Mouse (Mus musculus): ENCODE data around the gene Kif6. TPM values are rescaled to one million over a fixed set of nuclear protein-coding genes. Genes with fewer than 3 reads are reported as not detected.

Kif6 gene
- polyA plus RNA-seq, 1 experiment from 2014 or later, result 2.2 TPM

GRCm38 (mm10) chr17:49767717-49768370 lies 152.9 kb downstream of the Kif6 start:
- no peak for ATAC-seq (ENCODE audit: low FRiP score, low TSS enrichment)
- 31% methylated on average over 10 of the region's 10 CpGs for WGBS
- no peak overlapping the region for H3K4me3 ChIP-seq (ENCODE audit: low read length)
- no peak overlapping the region for H3K4me2 ChIP-seq (replicated peaks; ENCODE audit: low read depth, low read length)
- no peak overlapping the region for H3K27ac ChIP-seq (ENCODE audit: low read length)
- H3K4me1 ChIP-seq (ENCODE audit: insufficient read depth, low read length), result no peaks in the 10 kb centered on the region
- no peak overlapping the region for H3K9ac ChIP-seq (replicated peaks; ENCODE audit: low read length)
- 0 out of 2 replicates have a peak, but pooled peaks cover 2% of the 10 kb centered on the region for H3K27me3 ChIP-seq (ENCODE audit: insufficient read depth, low read length)
- H3K36me3 ChIP-seq (ENCODE audit: insufficient read depth, low read length), result no peaks in the 10 kb centered on the region
- H3K9me3 ChIP-seq (ENCODE audit: low read length), result peaks cover 4% of the 10 kb centered on the region; the same call in 1 of the 2 replicates

GRCm38 (mm10) chr17:49771703-49772315 lies 156.9 kb downstream of the Kif6 start:
- peaks cover 3% of the 10 kb centered on the region for H3K4me1 ChIP-seq (ENCODE audit: insufficient read depth, low read length)
- no peak overlapping the region for H3K4me3 ChIP-seq (ENCODE audit: low read length)
- 0 out of 2 replicates have a peak, but pooled peaks cover 2% of the 10 kb centered on the region for H3K27me3 ChIP-seq (ENCODE audit: insufficient read depth, low read length)
- no peak overlapping the region for H3K27ac ChIP-seq (ENCODE audit: low read length)
- H3K36me3 ChIP-seq (ENCODE audit: insufficient read depth, low read length), result no peaks in the 10 kb centered on the region
- no peak for ATAC-seq (ENCODE audit: low FRiP score, low TSS enrichment)
- 42% methylated on average over 10 of the region's 10 CpGs for WGBS
- H3K9ac ChIP-seq (replicated peaks; ENCODE audit: low read length), result no peak overlapping the region
- H3K4me2 ChIP-seq (replicated peaks; ENCODE audit: low read depth, low read length), result no peak overlapping the region
- H3K9me3 ChIP-seq (ENCODE audit: low read length), result no peaks in the 10 kb centered on the region

- Histone ChIP-seq H3K27ac (ENCODE audit: low read length) (peak overlapping the region; percentile 55; the same call in 1 of the 2 replicates), H3K9me3 (ENCODE audit: low read length) (0 out of 2 replicates have a peak, but pooled peaks cover 3% of the 10 kb centered on the region), H3K4me2 (replicated peaks; ENCODE audit: low read depth, low read length) (no peak overlapping the region), H3K4me1 (ENCODE audit: insufficient read depth, low read length) (peaks cover 12% of the 10 kb centered on the region), H3K36me3 (ENCODE audit: insufficient read depth, low read length) (no peaks in the 10 kb centered on the region), H3K9ac (replicated peaks; ENCODE audit: low read length) (no peak overlapping the region), H3K27me3 (ENCODE audit: insufficient read depth, low read length) (no peaks in the 10 kb centered on the region), H3K4me3 (ENCODE audit: low read length) (no peak overlapping the region)
- peak; percentile 72 for ATAC-seq (ENCODE audit: low FRiP score, low TSS enrichment)
- 23% methylated on average over 13 of the region's 13 CpGs for WGBS
These were observed 162.3 kb downstream of the Kif6 start for GRCm38 (mm10) chr17:49777115-49777839.

- Histone ChIP-seq H3K27me3 (ENCODE audit: insufficient read depth, low read length) (no peaks in the 10 kb centered on the region), H3K9me3 (ENCODE audit: low read length) (0 out of 2 replicates have a peak, but pooled peaks cover 3% of the 10 kb centered on the region), H3K4me1 (ENCODE audit: insufficient read depth, low read length) (peaks cover 12% of the 10 kb centered on the region), H3K27ac (ENCODE audit: low read length) (no peak overlapping the region), H3K9ac (replicated peaks; ENCODE audit: low read length) (no peak overlapping the region), H3K4me2 (replicated peaks; ENCODE audit: low read depth, low read length) (no peak overlapping the region), H3K4me3 (ENCODE audit: low read length) (no peak overlapping the region), H3K36me3 (ENCODE audit: insufficient read depth, low read length) (no peaks in the 10 kb centered on the region)
- 86% methylated on average over 4 of the region's 4 CpGs for WGBS
- ATAC-seq (ENCODE audit: low FRiP score, low TSS enrichment), result no peak
These were observed 164.1 kb downstream of the Kif6 start for GRCm38 (mm10) chr17:49779066-49779465.

GRCm38 (mm10) chr17:49779576-49779975 lies 164.6 kb downstream of the Kif6 start:
- H3K36me3 ChIP-seq (ENCODE audit: insufficient read depth, low read length), result no peaks in the 10 kb centered on the region
- no peak overlapping the region for H3K4me3 ChIP-seq (ENCODE audit: low read length)
- H3K4me2 ChIP-seq (replicated peaks; ENCODE audit: low read depth, low read length), result no peak overlapping the region
- H3K27ac ChIP-seq (ENCODE audit: low read length), result no peak overlapping the region
- ATAC-seq (ENCODE audit: low FRiP score, low TSS enrichment), result peak; percentile 43; the same call in 1 of the 2 replicates
- 74% methylated on average over 3 of the region's 3 CpGs for WGBS
- H3K4me1 ChIP-seq (ENCODE audit: insufficient read depth, low read length), result peaks cover 12% of the 10 kb centered on the region
- H3K9ac ChIP-seq (replicated peaks; ENCODE audit: low read length), result no peak overlapping the region
- 0 out of 2 replicates have a peak, but pooled peaks cover 3% of the 10 kb centered on the region for H3K9me3 ChIP-seq (ENCODE audit: low read length)
- H3K27me3 ChIP-seq (ENCODE audit: insufficient read depth, low read length), result no peaks in the 10 kb centered on the region

- no peak for ATAC-seq (ENCODE audit: low FRiP score, low TSS enrichment)
- H3K4me1 ChIP-seq (ENCODE audit: insufficient read depth, low read length), result no peaks in the 10 kb centered on the region
- no peak overlapping the region for H3K4me3 ChIP-seq (ENCODE audit: low read length)
- WGBS, result 83% methylated on average over 5 of the region's 5 CpGs
- no peaks in the 10 kb centered on the region for H3K36me3 ChIP-seq (ENCODE audit: insufficient read depth, low read length)
- H3K9me3 ChIP-seq (ENCODE audit: low read length), result 0 out of 2 replicates have a peak, but pooled peaks cover 3% of the 10 kb centered on the region
- no peak overlapping the region for H3K27ac ChIP-seq (ENCODE audit: low read length)
- H3K27me3 ChIP-seq (ENCODE audit: insufficient read depth, low read length), result no peaks in the 10 kb centered on the region
- H3K4me2 ChIP-seq (replicated peaks; ENCODE audit: low read depth, low read length), result no peak overlapping the region
- H3K9ac ChIP-seq (replicated peaks; ENCODE audit: low read length), result no peak overlapping the region
These were observed 170.9 kb downstream of the Kif6 start for GRCm38 (mm10) chr17:49785851-49786250.

- Histone ChIP-seq H3K4me1 (ENCODE audit: insufficient read depth, low read length) (no peaks in the 10 kb centered on the region), H3K36me3 (ENCODE audit: insufficient read depth, low read length) (no peaks in the 10 kb centered on the region), H3K9ac (replicated peaks; ENCODE audit: low read length) (no peak overlapping the region), H3K27me3 (ENCODE audit: insufficient read depth, low read length) (no peaks in the 10 kb centered on the region), H3K4me3 (ENCODE audit: low read length) (no peak overlapping the region), H3K9me3 (ENCODE audit: low read length) (no peaks in the 10 kb centered on the region), H3K27ac (ENCODE audit: low read length) (no peak overlapping the region), H3K4me2 (replicated peaks; ENCODE audit: low read depth, low read length) (no peak overlapping the region)
- no peak for ATAC-seq (ENCODE audit: low FRiP score, low TSS enrichment)
- 72% methylated on average over 9 of the region's 9 CpGs for WGBS
These were observed 172.4 kb downstream of the Kif6 start for GRCm38 (mm10) chr17:49787351-49787750.

- Histone ChIP-seq H3K9me3 (ENCODE audit: low read length) (no peaks in the 10 kb centered on the region), H3K4me2 (replicated peaks; ENCODE audit: low read depth, low read length) (no peak overlapping the region), H3K9ac (replicated peaks; ENCODE audit: low read length) (no peak overlapping the region), H3K27me3 (ENCODE audit: insufficient read depth, low read length) (no peaks in the 10 kb centered on the region), H3K36me3 (ENCODE audit: insufficient read depth, low read length) (no peaks in the 10 kb centered on the region), H3K4me1 (ENCODE audit: insufficient read depth, low read length) (no peaks in the 10 kb centered on the region), H3K4me3 (ENCODE audit: low read length) (no peak overlapping the region), H3K27ac (ENCODE audit: low read length) (no peak overlapping the region)
- WGBS, result 61% methylated on average over 7 of the region's 7 CpGs
- no peak for ATAC-seq (ENCODE audit: low FRiP score, low TSS enrichment)
These were observed 173.4 kb downstream of the Kif6 start for GRCm38 (mm10) chr17:49788187-49788974.

GRCm38 (mm10) chr17:49791546-49791945 lies 176.6 kb downstream of the Kif6 start:
- Histone ChIP-seq H3K9ac (replicated peaks; ENCODE audit: low read length) (no peak overlapping the region), H3K4me2 (replicated peaks; ENCODE audit: low read depth, low read length) (no peak overlapping the region), H3K27me3 (ENCODE audit: insufficient read depth, low read length) (no peaks in the 10 kb centered on the region), H3K4me3 (ENCODE audit: low read length) (no peak overlapping the region), H3K9me3 (ENCODE audit: low read length) (no peaks in the 10 kb centered on the region), H3K27ac (ENCODE audit: low read length) (no peak overlapping the region), H3K36me3 (ENCODE audit: insufficient read depth, low read length) (no peaks in the 10 kb centered on the region), H3K4me1 (ENCODE audit: insufficient read depth, low read length) (no peaks in the 10 kb centered on the region)
- ATAC-seq (ENCODE audit: low FRiP score, low TSS enrichment), result no peak
- WGBS, result 95% methylated on average over 5 of the region's 5 CpGs

Data from kidney, embryonic 16.5 days (tissue).